In the genomic region with DNA sequence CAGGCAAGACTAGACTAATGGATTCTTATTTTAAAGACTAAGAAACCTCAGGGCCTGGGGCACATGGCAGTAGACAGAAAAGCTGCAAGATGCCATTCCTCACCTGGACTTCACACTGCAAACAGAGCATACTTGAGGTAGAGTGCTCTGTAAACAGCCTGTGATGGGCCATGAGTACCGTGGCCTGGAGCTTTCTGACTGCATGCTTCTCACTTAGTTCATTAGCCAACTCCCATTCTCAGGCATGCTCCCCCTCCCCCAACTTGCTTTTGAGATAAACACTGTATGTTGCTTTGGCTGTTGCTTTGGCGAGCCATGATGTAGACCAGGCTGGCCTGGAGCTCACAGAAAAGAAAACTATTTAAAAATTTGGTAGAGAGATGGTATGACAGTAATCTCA, we compare ENCODE assay signal across 18 mouse cellular contexts. TPM values are rescaled to one million over a fixed set of nuclear protein-coding genes. Genes with fewer than 3 reads are reported as not detected.
DNase-seq lines count a peak whose midpoint lies in the region; ATAC-seq and TF ChIP-seq lines count a peak whose summit lies in the region.
"Had no signal": no experiment of that assay in that cellular context is flagged by ENCODE, and none has a peak within 500 bp of the region (broad histone marks: within the 10 kb centered on the region; RNA-seq: fewer than 3 reads in every experiment).

No protein-coding gene starts in this region.

- no peaks in the 10 kb centered on the region for H3K36me3 ChIP-seq in heart, embryonic 10.5 days
- H3K36me3 ChIP-seq in MEL (ENCODE audit: control insufficient read depth in 1 of 2, insufficient read depth in 2 of 2, low read length in 2 of 2): peaks cover 0 to 56% of the 10 kb centered on the region in 2 experiments; a peak in 2 of 4 replicates
- no peaks in the 10 kb centered on the region for H3K36me3 ChIP-seq in liver, embryonic 14.5 days (replicated peaks; ENCODE audit: control insufficient read depth, insufficient read depth, low read depth)
- no peaks in the 10 kb centered on the region for H3K36me3 ChIP-seq in kidney, embryonic 16.5 days (ENCODE audit: insufficient read depth, low read length)
- H3K36me3 ChIP-seq: midbrain, embryonic 15.5 days had no signal

- TF ChIP-seq CTCF in MEL (IDR thresholded peaks at IDR 0.05 in 2 of 3, conservative IDR thresholded peaks at IDR 0.05 in 1 of 3; ENCODE audit: control insufficient read depth in 1 of 3, insufficient read depth in 1 of 3, low read depth in 2 of 3, low read length in 3 of 3, poor library complexity in 1 of 3, severe bottlenecking in 1 of 3): no peak
- TF ChIP-seq CTCF in liver, embryonic 14.5 days (IDR thresholded peaks at IDR 0.05; ENCODE audit: low read depth): no peak

- no peaks in the 10 kb centered on the region for H3K27me3 ChIP-seq in heart, embryonic 10.5 days (ENCODE audit: insufficient read depth, poor library complexity, severe bottlenecking)
- H3K27me3 ChIP-seq in MEL (ENCODE audit: control insufficient read depth in 1 of 2, insufficient read depth in 2 of 2, low read length in 2 of 2): no peaks in the 10 kb centered on the region
- no peaks in the 10 kb centered on the region for H3K27me3 ChIP-seq in liver, embryonic 14.5 days (ENCODE audit: control insufficient read depth, insufficient read depth, low read length)
- H3K27me3 ChIP-seq in kidney, embryonic 16.5 days (ENCODE audit: insufficient read depth, low read length): no peaks in the 10 kb centered on the region
- H3K27me3 ChIP-seq: midbrain, embryonic 15.5 days had no signal

- TF ChIP-seq EP300 in MEL (IDR thresholded peaks at IDR 0.05; ENCODE audit: low read depth in 1 of 2, low read length in 2 of 2): 0 out of 4 replicates have a peak, but pooled peaks of 1 of the 2 experiments have one; percentile 22
- no peak for TF ChIP-seq EP300 in liver, embryonic 14.5 days (IDR thresholded peaks at IDR 0.05; ENCODE audit: low read depth)

- 33% methylated on average over 2 of the region's 2 CpGs for WGBS in heart, embryonic 10.5 days
- WGBS in liver, embryonic 14.5 days (ENCODE audit: insufficient replicate concordance): 12% methylated on average over 2 of the region's 2 CpGs
- 52% methylated on average over 2 of the region's 2 CpGs for WGBS in kidney, embryonic 16.5 days

- DNase-seq in heart, embryonic 10.5 days (ENCODE audit: low spot score): no peak
- DNase-seq in heart, adult 8-10 months (ENCODE audit: low spot score): no peak
- peak; percentile 57 for DNase-seq in MEL (ENCODE audit: low read depth, low spot score)
- no peak for DNase-seq in liver, embryonic 14.5 days (ENCODE audit: low read depth in 3 of 3, low spot score in 3 of 3)
- peak; percentile 72 for DNase-seq in lung, postnatal 10 days
- no peak for DNase-seq in embryo, embryonic 9.5 days (ENCODE audit: extremely low spot score)
- no peak for DNase-seq in kidney, postnatal 36 days
- DNase-seq: adrenal gland, postnatal 14 days; cerebellum, adult 8-10 months; heart, adult 2 months; heart, postnatal 36 days; kidney, postnatal 14 days; thymus, postnatal 36 days had no signal

- no peak overlapping the region for H3K4me2 ChIP-seq in liver, embryonic 14.5 days (ENCODE audit: low read depth)
- no peak overlapping the region for H3K4me2 ChIP-seq in kidney, embryonic 16.5 days (replicated peaks; ENCODE audit: low read depth, low read length)
- H3K4me2 ChIP-seq: midbrain, embryonic 15.5 days had no signal

- peaks cover 56% of the 10 kb centered on the region for H3K4me1 ChIP-seq in heart, embryonic 10.5 days
- peaks cover 40 to 67% of the 10 kb centered on the region in 2 experiments for H3K4me1 ChIP-seq in MEL (ENCODE audit: control insufficient read depth in 1 of 2, insufficient read depth in 2 of 2, low read length in 2 of 2)
- peaks cover 53 to 59% of the 10 kb centered on the region in 2 experiments for H3K4me1 ChIP-seq in liver, embryonic 14.5 days (replicated peaks; ENCODE audit: control insufficient read depth in 2 of 2, insufficient read depth in 2 of 2, low read length in 1 of 2)
- peaks cover 49% of the 10 kb centered on the region for H3K4me1 ChIP-seq in kidney, embryonic 16.5 days (ENCODE audit: insufficient read depth, low read length)

- no peaks in the 10 kb centered on the region for H3K9me3 ChIP-seq in heart, embryonic 10.5 days
- H3K9me3 ChIP-seq in MEL (replicated peaks; ENCODE audit: insufficient read depth, low read length): no peaks in the 10 kb centered on the region
- no peaks in the 10 kb centered on the region for H3K9me3 ChIP-seq in liver, embryonic 14.5 days (ENCODE audit: control insufficient read depth, low read length)
- no peaks in the 10 kb centered on the region for H3K9me3 ChIP-seq in kidney, embryonic 16.5 days (ENCODE audit: low read length)
- H3K9me3 ChIP-seq: midbrain, embryonic 15.5 days had no signal

- no peak for TF ChIP-seq RAD21 in MEL (IDR thresholded peaks at IDR 0.05; ENCODE audit: low read depth, low read length)

- ATAC-seq in liver, embryonic 14.5 days (ENCODE audit: insufficient read depth): no peak
- ATAC-seq in kidney, embryonic 16.5 days (ENCODE audit: low FRiP score, low TSS enrichment): no peak
- ATAC-seq: forebrain, embryonic 14.5 days; inflammation-experienced regulatory T-cells, adult 6 months; midbrain, embryonic 15.5 days had no signal

- H3K27ac ChIP-seq in heart, embryonic 10.5 days: peak overlapping the region; percentile 65; the same call in 1 of the 2 replicates
- H3K27ac ChIP-seq in MEL (ENCODE audit: control insufficient read depth, low read depth, low read length): peak overlapping the region; percentile 97
- H3K27ac ChIP-seq in liver, embryonic 14.5 days: peak overlapping the region; percentile 14; the same call in 1 of the 2 replicates
- H3K27ac ChIP-seq in kidney, embryonic 16.5 days (ENCODE audit: low read length): no peak overlapping the region
- H3K27ac ChIP-seq: heart, adult 2 months; macrophage; midbrain, embryonic 15.5 days had no signal

- no peak overlapping the region for H3K9ac ChIP-seq in MEL (ENCODE audit: control insufficient read depth, low read depth, low read length, poor library complexity, severe bottlenecking)
- H3K9ac ChIP-seq in liver, embryonic 14.5 days (replicated peaks): no peak overlapping the region
- no peak overlapping the region for H3K9ac ChIP-seq in kidney, embryonic 16.5 days (replicated peaks; ENCODE audit: low read length)
- H3K9ac ChIP-seq: midbrain, embryonic 15.5 days had no signal

- H3K79me2 ChIP-seq in MEL (ENCODE audit: control insufficient read depth, insufficient read depth, low read length, poor library complexity): peaks cover 2% of the 10 kb centered on the region; the same call in 1 of the 2 replicates

- H3K4me3 ChIP-seq in heart, embryonic 10.5 days: no peak overlapping the region
- no peak overlapping the region for H3K4me3 ChIP-seq in MEL (ENCODE audit: control insufficient read depth in 1 of 2, insufficient read depth in 1 of 2, low read depth in 2 of 2, low read length in 2 of 2)
- no peak overlapping the region for H3K4me3 ChIP-seq in liver, embryonic 14.5 days (ENCODE audit: insufficient read depth in 1 of 2, low read depth in 2 of 2, low read length in 2 of 2)
- H3K4me3 ChIP-seq in kidney, embryonic 16.5 days (ENCODE audit: low read length): no peak overlapping the region
- H3K4me3 ChIP-seq: heart, adult 2 months; midbrain, embryonic 15.5 days had no signal

- no peak for TF ChIP-seq POLR2A in MEL (IDR thresholded peaks at IDR 0.05; ENCODE audit: control insufficient read depth in 1 of 2, insufficient read depth in 1 of 2, low read depth in 1 of 2, low read length in 2 of 2, poor library complexity in 1 of 2)

TF ChIP-seq in MEL, 35 proteins besides CTCF, POLR2A, EP300 and RAD21:
- TF ChIP-seq GATA1 (IDR thresholded peaks at IDR 0.05; ENCODE audit: low read depth, low read length) (0 out of 2 replicates have a peak, but pooled peaks have one; percentile 31), MAX (IDR thresholded peaks at IDR 0.05; ENCODE audit: low read length) (peak; percentile 50), MAZ (IDR thresholded peaks at IDR 0.05; ENCODE audit: low read depth, low read length) (peak; percentile 6; the same call in 1 of the 2 replicates), MYB (IDR thresholded peaks at IDR 0.05; ENCODE audit: low read depth, low read length) (peak; percentile 20; the same call in 1 of the 2 replicates), GABPA (IDR thresholded peaks at IDR 0.05; ENCODE audit: low read depth, low read length) (no peak)

RNA-seq across cellular contexts. Expression of a gene that starts 7.4 kb away (rescaled TPM):
- 195 and 207 TPM in 2 replicates for polyA plus RNA-seq in heart, embryonic 10.5 days (2016; fragmentation: Nextera tagmentation; extraction: Ambion mirVana)
- 10 to 100 TPM in 1 of 4 experiments, 1 to 10 TPM in 3; 7.5 to 10.2 (median 9.4) TPM for total RNA-seq in heart, adult 8-10 months (2022)
- 392 and 554 TPM in 2 replicates for total RNA-seq in MEL (2012; rRNA removed)
- 100 to 1,000 TPM in 1 of 2 experiments, 10 to 100 TPM in 1; 47.4 to 593 TPM for polyA plus RNA-seq in MEL (2012; ENCODE audit: insufficient read depth in 1 of 2, insufficient read length in 2 of 2, low read depth in 1 of 2, low replicate concordance in 2 of 2, missing spikeins in 1 of 2)
- polyA plus RNA-seq in liver, embryonic 14.5 days (2012; rRNA removed): 84.0 and 116 TPM in 2 replicates
- polyA plus RNA-seq in liver, embryonic 14.5 days (2014; fragmentation: Nextera tagmentation; extraction: Ambion mirVana): 80.4 and 95.4 TPM in 2 replicates
- 178 and 193 TPM in 2 replicates for polyA plus RNA-seq in kidney, embryonic 16.5 days (2015; fragmentation: Nextera tagmentation; extraction: Ambion mirVana)

RNA-seq across cellular contexts. Expression of a gene that starts 46.8 kb away (rescaled TPM):
- polyA plus RNA-seq in heart, embryonic 10.5 days (2016; fragmentation: Nextera tagmentation; extraction: Ambion mirVana): 0.06 and 0.16 TPM in 2 replicates
- 1 to 10 TPM; 2.6 to 5.1 (median 3.1) TPM for total RNA-seq in heart, adult 8-10 months (2022)
- 0.16 and 0.31 TPM in 2 replicates for total RNA-seq in MEL (2012; rRNA removed)
- polyA plus RNA-seq in MEL (2012; ENCODE audit: insufficient read depth in 1 of 2, insufficient read length in 2 of 2, low read depth in 1 of 2, low replicate concordance in 2 of 2, missing spikeins in 1 of 2): under 1 TPM in 1 of 2 experiments, not detected in 1; 0.36 TPM
- 0.04 and 0.08 TPM in 2 replicates for polyA plus RNA-seq in liver, embryonic 14.5 days (2012; rRNA removed)
- 0.09 TPM in 1 of 2 replicates, not detected in the other for polyA plus RNA-seq in liver, embryonic 14.5 days (2014; fragmentation: Nextera tagmentation; extraction: Ambion mirVana)
- polyA plus RNA-seq in kidney, embryonic 16.5 days (2015; fragmentation: Nextera tagmentation; extraction: Ambion mirVana): 0.12 and 0.17 TPM in 2 replicates

Comparison
In these comparisons a context has a peak if more than half of its experiments do, and no peak if none do; other contexts are left out.
1. DNase-seq: peak in MEL (single experiment) and lung, postnatal 10 days (single experiment); none in heart, embryonic 10.5 days (single experiment), heart, adult 8-10 months (single experiment), liver, embryonic 14.5 days (0 of 3), embryo, embryonic 9.5 days (single experiment) and kidney, postnatal 36 days (0 of 2).